Mouse (Mus musculus) embryonic facial prominence, embryonic 11.5 days (tissue): ENCODE results near the gene Dusp23. TPM values are rescaled to one million over a fixed set of nuclear protein-coding genes. Genes with fewer than 3 reads are reported as not detected.

Source experiments
- ATAC-seq: fragments of 200-750 bp; cut with Nextera tagmentation; replicated peaks from 2 replicates; pipeline ENCODE4 v1.8.0; 2017; ENCODE audit warnings: low read depth; ENCODE audit not compliant: insufficient number of reproducible peaks, low FRiP score, low TSS enrichment
- DNase-seq: peaks from one replicate; pipeline ENCODE4 v3.0.0-alpha.2; 2015; ENCODE audit warnings: low spot score
- H3K27ac ChIP-seq: fragments of 300-500 bp; sonication (generic); replicated peaks from 2 replicates; pipeline ENCODE4 v1.5.1; 2014; ENCODE audit warnings: mild to moderate bottlenecking, low read depth, low read length, control low read depth
- H3K27me3 ChIP-seq: fragments of 300-500 bp; sonication (generic); 2 replicates; pipeline ENCODE4 v1.6.1; 2014; ENCODE audit warnings: mild to moderate bottlenecking, low read length, moderate library complexity, mixed read lengths; ENCODE audit not compliant: control insufficient read depth, insufficient read depth
- H3K36me3 ChIP-seq: fragments of 300-500 bp; sonication (generic); replicated peaks from 2 replicates; pipeline ENCODE4 v1.6.1; 2014; ENCODE audit warnings: low read depth, mild to moderate bottlenecking, low read length, moderate library complexity, mixed read lengths; ENCODE audit not compliant: control insufficient read depth, insufficient read depth
- H3K4me1 ChIP-seq: fragments of 300-500 bp; sonication (generic); 2 replicates; pipeline ENCODE4 v1.6.1; 2014; ENCODE audit warnings: low read length, mixed read lengths; ENCODE audit not compliant: control insufficient read depth, insufficient read depth
- H3K4me2 ChIP-seq: fragments of 300-500 bp; sonication (generic); 2 replicates; pipeline ENCODE4 v1.6.1; 2014; ENCODE audit warnings: low read depth, mild to moderate bottlenecking, control low read depth, low read length, moderate library complexity
- H3K4me3 ChIP-seq: fragments of 300-500 bp; sonication (generic); 2 replicates; pipeline ENCODE4 v1.5.1; 2014; ENCODE audit warnings: low read depth, low read length, control low read depth
- H3K9ac ChIP-seq: fragments of 300-500 bp; sonication (generic); replicated peaks from 2 replicates; pipeline ENCODE4 v1.6.1; 2014; ENCODE audit warnings: mild to moderate bottlenecking, control low read depth, low read length
- H3K9me3 ChIP-seq: fragments of 300-500 bp; sonication (generic); replicated peaks from 2 replicates; pipeline ENCODE4 v1.6.1; 2016; ENCODE audit warnings: mild to moderate bottlenecking, low read length, inconsistent platforms, mixed read lengths; ENCODE audit not compliant: control insufficient read depth
- WGBS: fragments of 180-500 bp; shearing (Covaris S2); extraction: QIAGEN DNeasy Blood & Tissue Kit; methylation state at CpG from one replicate; pipeline ENCODE4 v1.1.7; 2014; 5-methylcytosine and 5-hydroxymethylcytosine counted together
- polyA plus RNA-seq: library from polyadenylated mRNA; unstranded; fragments of >200 nt; fragmentation: Nextera tagmentation; extraction: Ambion mirVana; gene quantifications from 2 replicates; pipeline ENCODE4 v1.2.1, GENCODE M21; 2014

Dusp23 gene
- polyA plus RNA-seq, 1 experiment from 2014 or later, result 9.7 TPM

DNA sequence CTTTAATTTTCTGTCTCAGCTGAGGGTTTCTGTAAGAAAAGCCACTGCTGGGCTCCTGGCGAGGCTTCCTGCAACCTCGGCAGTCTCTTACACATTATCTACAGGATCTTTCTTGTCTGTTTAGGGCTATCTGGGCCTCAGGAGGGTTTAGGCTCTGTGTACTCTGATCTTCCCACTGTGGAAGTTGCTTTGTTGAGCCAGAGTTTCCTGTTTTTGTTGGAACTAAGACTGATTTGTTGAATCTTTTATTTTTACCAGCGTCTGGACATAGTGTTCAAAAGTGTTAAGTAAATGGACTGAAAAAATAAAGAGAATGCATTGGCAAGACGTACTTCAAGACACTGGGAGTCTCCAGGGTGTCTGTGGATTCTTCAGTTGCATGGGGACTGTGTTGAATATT is 2.5 kb upstream of the Dusp23 start:
- Histone ChIP-seq H3K27ac (no peak overlapping the region), H3K9ac (no peak overlapping the region), H3K4me3 (no peak overlapping the region), H3K9me3 (no peaks in the 10 kb centered on the region), H3K4me2 (no peak overlapping the region), H3K4me1 (no peaks in the 10 kb centered on the region), H3K36me3 (no peaks in the 10 kb centered on the region), H3K27me3 (no peaks in the 10 kb centered on the region)
- no peak for DNase-seq
- no peak for ATAC-seq
- WGBS, result 62% methylated on average over 4 of the region's 4 CpGs

DNA sequence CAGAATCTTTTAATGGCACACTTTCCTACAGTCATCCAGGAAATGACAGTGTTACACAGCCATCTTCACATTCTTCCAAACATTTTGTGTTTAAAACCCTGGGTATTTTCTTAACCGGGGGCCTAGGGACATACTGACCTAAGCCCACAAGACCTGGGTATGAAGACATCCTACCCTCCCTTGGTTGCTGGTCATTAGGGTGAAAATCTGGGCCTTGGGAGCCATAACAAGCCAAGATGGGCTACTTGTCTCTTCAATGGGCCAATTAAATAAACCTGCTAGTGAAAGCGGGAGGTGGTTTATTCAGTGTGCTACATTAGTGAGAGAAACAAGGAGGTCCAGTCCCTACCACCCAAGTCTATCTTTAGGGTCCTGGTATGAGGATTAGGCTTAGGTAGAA is 1.4 kb upstream of the Dusp23 start:
- 90% methylated on average over 2 of the region's 2 CpGs for WGBS
- Histone ChIP-seq H3K4me1 (no peaks in the 10 kb centered on the region), H3K27me3 (no peaks in the 10 kb centered on the region), H3K36me3 (no peaks in the 10 kb centered on the region), H3K4me3 (no peak overlapping the region), H3K4me2 (no peak overlapping the region), H3K9me3 (no peaks in the 10 kb centered on the region), H3K27ac (no peak overlapping the region), H3K9ac (no peak overlapping the region)
- ATAC-seq, result no peak
- no peak for DNase-seq

DNA sequence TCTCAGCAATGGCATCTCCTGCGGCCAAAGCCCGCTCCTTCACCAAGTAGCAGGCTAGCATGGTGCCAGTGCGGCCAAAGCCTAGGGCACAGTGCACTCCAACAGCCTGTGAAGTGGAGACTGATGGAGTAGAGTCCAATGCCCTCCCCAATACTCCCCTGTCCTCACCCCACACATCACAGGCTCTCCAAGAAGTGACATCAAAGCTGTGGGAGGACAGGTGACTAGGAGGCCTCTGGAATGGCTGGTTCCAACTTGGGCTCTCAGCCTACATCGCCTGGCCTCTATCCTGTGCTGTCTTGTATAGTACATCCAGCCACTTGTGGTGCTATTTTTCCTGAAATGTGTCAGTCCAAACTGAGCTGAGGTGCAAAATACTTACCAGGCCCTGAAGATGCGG is 1.0 kb downstream of the Dusp23 start:
- no peak overlapping the region for H3K4me3 ChIP-seq
- no peaks in the 10 kb centered on the region for H3K36me3 ChIP-seq
- H3K9ac ChIP-seq, result no peak overlapping the region
- H3K4me2 ChIP-seq, result no peak overlapping the region
- H3K9me3 ChIP-seq, result no peaks in the 10 kb centered on the region
- DNase-seq (no peak), ATAC-seq (no peak)
- no peaks in the 10 kb centered on the region for H3K27me3 ChIP-seq
- no peak overlapping the region for H3K27ac ChIP-seq
- H3K4me1 ChIP-seq, result no peaks in the 10 kb centered on the region
- WGBS, result 87% methylated on average over 5 of the region's 5 CpGs

DNA sequence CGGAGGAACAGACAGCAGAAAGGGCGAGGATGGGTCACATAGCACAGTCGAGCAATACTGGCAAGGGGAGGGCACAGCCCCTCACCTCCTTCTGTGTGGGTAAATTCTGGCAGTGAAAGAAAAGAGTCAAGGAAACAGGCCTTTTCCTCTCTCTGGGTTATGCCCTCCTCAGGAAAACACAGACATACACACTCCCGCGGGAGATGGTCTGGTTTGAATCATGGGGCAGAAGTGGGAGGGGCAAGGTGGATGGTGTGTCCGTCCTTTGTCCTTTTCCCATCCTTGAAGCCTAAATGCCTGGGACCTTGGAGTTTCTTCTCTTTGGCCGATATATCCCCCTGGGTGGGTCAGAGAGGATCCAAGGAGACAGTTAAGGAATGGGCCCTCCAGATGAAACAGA is 2.9 kb downstream of the Dusp23 start:
- H3K4me2 ChIP-seq, result no peak overlapping the region
- H3K9me3 ChIP-seq, result no peaks in the 10 kb centered on the region
- no peak overlapping the region for H3K9ac ChIP-seq
- H3K4me3 ChIP-seq, result no peak overlapping the region
- H3K27me3 ChIP-seq, result no peaks in the 10 kb centered on the region
- no peak for ATAC-seq
- 33% methylated on average over 7 of the region's 7 CpGs for WGBS
- H3K4me1 ChIP-seq, result no peaks in the 10 kb centered on the region
- peak; percentile 73 for DNase-seq
- no peaks in the 10 kb centered on the region for H3K36me3 ChIP-seq
- H3K27ac ChIP-seq, result no peak overlapping the region

GRCm38 (mm10) chr1:172626306-172626705 is 6.5 kb downstream of the Dusp23 start:
- ATAC-seq, result no peak
- Histone ChIP-seq H3K27ac (no peak overlapping the region), H3K4me1 (no peaks in the 10 kb centered on the region), H3K4me2 (no peak overlapping the region), H3K36me3 (no peaks in the 10 kb centered on the region), H3K4me3 (no peak overlapping the region), H3K27me3 (no peaks in the 10 kb centered on the region), H3K9me3 (no peaks in the 10 kb centered on the region), H3K9ac (no peak overlapping the region)
- WGBS, result 93% methylated on average over 3 of the region's 3 CpGs
- no peak for DNase-seq

- Histone ChIP-seq H3K4me3 (no peak overlapping the region), H3K9ac (no peak overlapping the region), H3K4me2 (no peak overlapping the region), H3K36me3 (no peaks in the 10 kb centered on the region), H3K9me3 (no peaks in the 10 kb centered on the region), H3K27ac (no peak overlapping the region), H3K27me3 (no peaks in the 10 kb centered on the region), H3K4me1 (no peaks in the 10 kb centered on the region)
- DNase-seq (no peak), ATAC-seq (no peak)
- 86% methylated on average over 3 of the region's 3 CpGs for WGBS
These were observed 8.7 kb downstream of the Dusp23 start for GRCm38 (mm10) chr1:172624081-172624480.

- no peaks in the 10 kb centered on the region for H3K27me3 ChIP-seq
- no peak overlapping the region for H3K4me2 ChIP-seq
- no peak for ATAC-seq
- H3K4me1 ChIP-seq, result no peaks in the 10 kb centered on the region
- no peak for DNase-seq
- no peaks in the 10 kb centered on the region for H3K36me3 ChIP-seq
- 60% methylated on average over 5 of the region's 5 CpGs for WGBS
- no peak overlapping the region for H3K27ac ChIP-seq
- H3K9ac ChIP-seq, result no peak overlapping the region
- no peak overlapping the region for H3K4me3 ChIP-seq
- no peaks in the 10 kb centered on the region for H3K9me3 ChIP-seq
These were observed 9.2 kb downstream of the Dusp23 start for GRCm38 (mm10) chr1:172623599-172623998.

DNA sequence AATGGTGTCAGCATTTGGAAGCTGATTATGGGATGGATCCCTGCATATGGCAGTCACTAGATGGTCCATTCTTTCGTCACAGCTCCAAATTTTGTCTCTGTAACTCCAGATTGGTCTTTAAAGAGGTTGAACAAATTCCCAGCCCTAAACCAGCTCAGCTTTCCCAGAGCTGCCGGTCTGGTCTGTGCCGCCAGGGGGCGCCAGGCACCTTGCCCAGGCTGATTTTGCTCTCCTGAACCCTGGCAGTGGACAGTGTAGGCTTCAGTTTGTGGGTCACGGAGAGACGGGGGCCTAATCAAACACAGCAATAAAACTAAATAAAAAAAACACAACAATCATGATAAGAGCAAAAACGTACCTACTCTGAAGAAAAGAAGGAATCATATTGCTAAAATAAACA is 13.5 kb downstream of the Dusp23 start:
- WGBS, result 17% methylated on average over 7 of the region's 7 CpGs
- ATAC-seq, result no peak
- no peak overlapping the region for H3K4me2 ChIP-seq

More for the DNA sequence above, 13.5 kb downstream of the Dusp23 start:
- no peaks in the 10 kb centered on the region for H3K27me3 ChIP-seq
- H3K27ac ChIP-seq, result no peak overlapping the region
- no peaks in the 10 kb centered on the region for H3K9me3 ChIP-seq
- H3K9ac ChIP-seq, result no peak overlapping the region
- H3K36me3 ChIP-seq, result no peaks in the 10 kb centered on the region
- 0 out of 2 replicates have a peak, but pooled peaks cover 3% of the 10 kb centered on the region for H3K4me1 ChIP-seq
- DNase-seq, result peak; percentile 71
- no peak overlapping the region for H3K4me3 ChIP-seq
